Mouse (Mus musculus): ENCODE measurements around the gene Prune2. TPM values are rescaled to one million over a fixed set of nuclear protein-coding genes. Genes with fewer than 3 reads are reported as not detected.
A peak's percentile ranks its signal among the peaks of the same experiment; 100 is the strongest.

Prune2 gene
- polyA plus RNA-seq, 1 experiment from 2014 or later: 0.67 TPM

DNA sequence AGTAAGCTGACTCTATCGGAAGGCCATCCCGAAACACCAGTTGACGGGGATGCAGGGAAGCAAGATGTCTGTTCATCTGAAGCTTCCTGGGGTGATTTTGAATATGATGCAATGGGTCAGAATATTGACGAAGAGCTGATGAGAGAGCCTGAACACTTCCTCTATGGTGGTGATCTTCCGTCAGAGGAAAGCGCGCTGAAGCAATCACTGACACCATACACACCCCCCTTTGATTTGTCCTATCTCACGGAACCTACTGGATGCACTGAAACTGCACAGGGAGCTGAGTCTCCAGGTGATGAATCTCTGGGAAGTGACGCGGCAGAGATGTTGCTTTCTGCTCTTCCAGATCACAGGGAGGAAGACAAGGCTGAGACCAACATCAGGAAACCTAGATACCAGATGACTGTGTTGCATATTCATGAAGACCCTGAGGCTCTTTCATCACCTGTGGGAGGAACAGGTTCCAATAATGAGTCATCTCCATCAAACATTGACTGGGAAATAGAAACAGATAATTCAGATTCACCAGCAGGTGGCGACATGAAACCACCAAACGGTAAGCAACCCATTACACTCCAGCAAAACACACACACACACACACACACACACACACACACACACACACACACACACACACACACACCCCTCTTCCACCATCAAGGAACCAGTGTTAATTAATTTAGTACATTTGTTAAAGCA, 168.3 kb downstream of the Prune2 start:
- Histone ChIP-seq H3K9me3 (ENCODE audit: low read length) (no peaks in the 10 kb centered on the region), H3K27ac (ENCODE audit: low read depth) (no peak overlapping the region), H3K4me3 (ENCODE audit: low read depth, low read length) (no peak overlapping the region), H3K4me1 (ENCODE audit: insufficient read depth) (no peaks in the 10 kb centered on the region), H3K4me2 (ENCODE audit: low read depth, low read length) (no peak overlapping the region), H3K9ac (replicated peaks) (no peak overlapping the region), H3K36me3 (replicated peaks; ENCODE audit: insufficient read depth, low read length) (no peaks in the 10 kb centered on the region), H3K27me3 (ENCODE audit: insufficient read depth, low read length) (no peaks in the 10 kb centered on the region)
- 52% methylated on average over 12 of the region's 12 CpGs for WGBS (ENCODE audit: insufficient replicate concordance)
- DNase-seq (peak; percentile 65), ATAC-seq (no peak)
- TF ChIP-seq EP300 (IDR thresholded peaks at IDR 0.05; ENCODE audit: low read depth): no peak
- TF ChIP-seq CTCF (IDR thresholded peaks at IDR 0.05; ENCODE audit: low read depth): peak; percentile 77

DNA sequence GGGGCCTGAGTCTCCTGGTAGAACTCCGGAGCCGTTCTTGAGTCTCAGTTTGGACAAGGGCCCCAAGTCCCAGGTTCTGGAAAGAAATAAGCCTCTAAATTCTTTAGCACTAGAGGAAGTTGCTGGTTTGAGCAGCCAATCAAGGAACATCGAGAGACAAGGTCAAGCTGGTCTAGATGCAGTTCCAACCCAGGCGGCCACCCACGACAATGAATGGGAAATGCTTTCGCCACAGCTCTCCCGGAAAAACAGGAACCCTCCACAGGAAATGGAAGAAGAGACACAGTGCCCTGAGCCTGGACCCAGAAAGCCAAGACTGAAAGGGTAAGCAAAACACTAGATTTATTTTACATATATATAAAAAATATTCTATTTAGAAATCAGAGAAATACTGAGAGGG, 169.5 kb downstream of the Prune2 start:
- 50% methylated on average over 7 of the region's 7 CpGs for WGBS (ENCODE audit: insufficient replicate concordance)
- TF ChIP-seq EP300 (IDR thresholded peaks at IDR 0.05; ENCODE audit: low read depth) (no peak), CTCF (IDR thresholded peaks at IDR 0.05; ENCODE audit: low read depth) (no peak)
- no peak for DNase-seq

DNA sequence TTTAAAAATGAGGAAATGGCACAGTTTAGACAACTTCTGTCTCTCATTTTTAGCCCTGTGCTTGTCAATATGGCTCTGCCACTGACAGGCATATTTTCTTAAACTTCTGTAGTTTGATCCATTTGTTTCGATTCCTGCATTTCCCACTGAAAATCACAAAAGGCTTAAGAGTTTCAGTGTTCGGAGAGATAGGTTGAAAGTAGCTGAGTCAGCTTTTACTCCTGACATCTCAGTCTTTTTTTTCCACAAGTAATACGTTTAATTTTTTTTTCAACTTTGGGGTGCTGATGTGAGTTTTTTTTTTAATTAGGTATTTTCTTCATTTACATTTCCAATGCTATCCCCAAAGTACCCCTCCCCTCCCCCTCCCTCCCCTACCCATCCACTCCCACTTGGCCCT, 174.6 kb downstream of the Prune2 start:
- Histone ChIP-seq H3K4me2 (ENCODE audit: low read depth, low read length) (no peak overlapping the region), H3K9ac (replicated peaks) (no peak overlapping the region), H3K27me3 (ENCODE audit: insufficient read depth, low read length) (no peaks in the 10 kb centered on the region), H3K36me3 (replicated peaks; ENCODE audit: insufficient read depth, low read length) (no peaks in the 10 kb centered on the region), H3K4me3 (ENCODE audit: low read depth, low read length) (no peak overlapping the region), H3K4me1 (ENCODE audit: insufficient read depth) (no peaks in the 10 kb centered on the region), H3K9me3 (ENCODE audit: low read length) (no peaks in the 10 kb centered on the region), H3K27ac (ENCODE audit: low read depth) (no peak overlapping the region)
- DNase-seq (no peak), ATAC-seq (no peak)
- TF ChIP-seq CTCF (IDR thresholded peaks at IDR 0.05; ENCODE audit: low read depth) (no peak), EP300 (IDR thresholded peaks at IDR 0.05; ENCODE audit: low read depth) (no peak)
- 65% methylated on average over 3 of the region's 3 CpGs for WGBS (ENCODE audit: insufficient replicate concordance)

More for the DNA sequence above, 169.5 kb downstream of the Prune2 start:
- H3K36me3 ChIP-seq (replicated peaks; ENCODE audit: insufficient read depth, low read length): no peaks in the 10 kb centered on the region
- no peak overlapping the region for H3K4me3 ChIP-seq (ENCODE audit: low read depth, low read length)
- H3K4me2 ChIP-seq (ENCODE audit: low read depth, low read length): no peak overlapping the region
- ATAC-seq: no peak
- no peaks in the 10 kb centered on the region for H3K9me3 ChIP-seq (ENCODE audit: low read length)
- no peak overlapping the region for H3K9ac ChIP-seq (replicated peaks)
- no peaks in the 10 kb centered on the region for H3K4me1 ChIP-seq (ENCODE audit: insufficient read depth)
- no peak overlapping the region for H3K27ac ChIP-seq (ENCODE audit: low read depth)
- no peaks in the 10 kb centered on the region for H3K27me3 ChIP-seq (ENCODE audit: insufficient read depth, low read length)

DNA sequence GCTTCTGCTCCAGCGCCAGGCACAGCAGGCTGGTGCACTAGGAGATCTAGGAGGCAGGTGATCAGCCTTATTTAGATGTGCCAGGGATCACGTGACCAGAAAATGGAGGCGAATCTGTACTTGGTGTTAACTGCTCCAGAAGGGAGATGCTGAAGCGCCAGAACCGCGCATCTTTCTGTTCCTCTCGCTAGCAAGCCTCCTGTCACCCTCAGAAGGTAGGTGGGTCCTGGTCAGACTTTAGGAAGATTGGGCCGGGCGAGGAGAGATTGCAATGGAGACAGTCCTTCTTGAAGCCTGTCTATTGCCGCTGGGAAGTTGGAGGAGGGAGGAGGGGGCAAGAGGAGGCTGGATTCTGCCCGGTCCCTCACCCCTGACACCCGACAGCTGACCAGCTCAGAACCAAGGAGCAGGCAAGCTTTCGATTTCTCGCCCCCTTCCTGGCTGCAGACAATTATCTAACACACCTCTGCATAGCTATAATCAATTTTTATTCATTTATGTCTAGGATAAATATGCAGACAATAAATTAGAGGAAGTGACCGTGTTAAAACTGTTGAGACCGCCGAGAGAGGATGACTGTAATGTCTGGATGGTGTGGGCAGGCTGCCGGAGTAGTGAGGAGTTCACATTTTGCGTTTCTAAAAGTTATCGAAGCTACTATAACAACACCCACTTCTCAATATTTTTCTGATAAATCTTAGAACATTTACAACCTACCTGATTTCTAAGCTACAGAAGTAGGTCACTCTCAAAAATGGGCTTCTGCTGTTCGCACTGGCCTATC, 181.0 kb downstream of the Prune2 start:
- TF ChIP-seq CTCF (IDR thresholded peaks at IDR 0.05; ENCODE audit: low read depth) (no peak), EP300 (IDR thresholded peaks at IDR 0.05; ENCODE audit: low read depth) (no peak)
- 7% methylated on average over 21 of the region's 21 CpGs for WGBS (ENCODE audit: insufficient replicate concordance)
- Histone ChIP-seq H3K4me1 (ENCODE audit: insufficient read depth) (no peaks in the 10 kb centered on the region; the same call in 1 of the 2 replicates), H3K9ac (replicated peaks) (no peak overlapping the region), H3K4me3 (ENCODE audit: low read depth, low read length) (peak overlapping the region; percentile 36), H3K27me3 (ENCODE audit: insufficient read depth, low read length) (peaks cover 7% of the 10 kb centered on the region; the same call in 1 of the 2 replicates), H3K4me2 (ENCODE audit: low read depth, low read length) (peak overlapping the region; percentile 67), H3K27ac (ENCODE audit: low read depth) (no peak overlapping the region), H3K36me3 (replicated peaks; ENCODE audit: insufficient read depth, low read length) (no peaks in the 10 kb centered on the region), H3K9me3 (ENCODE audit: low read length) (no peaks in the 10 kb centered on the region)
- DNase-seq (no peak), ATAC-seq (no peak)

DNA sequence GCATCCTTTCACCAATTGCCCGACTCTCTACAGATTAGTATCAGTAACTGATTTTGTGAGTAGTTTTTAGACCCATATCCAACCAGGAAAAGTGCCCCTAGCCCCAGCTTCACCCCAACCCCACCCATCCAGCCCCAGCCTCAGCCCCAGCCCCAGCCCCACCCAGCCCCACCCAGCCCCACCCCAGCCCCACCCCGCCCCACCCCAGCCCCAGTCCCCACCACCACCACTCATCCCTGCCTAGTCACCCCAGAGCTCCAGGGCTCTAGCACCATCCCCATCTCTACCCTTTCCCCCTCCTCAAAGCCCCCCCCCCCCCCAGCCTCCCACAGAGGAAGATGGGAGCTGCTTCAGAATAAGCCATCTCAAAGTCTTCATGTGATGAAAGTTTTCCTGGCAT, 181.7 kb downstream of the Prune2 start:
- Histone ChIP-seq H3K27ac (ENCODE audit: low read depth) (no peak overlapping the region), H3K4me1 (ENCODE audit: insufficient read depth) (no peaks in the 10 kb centered on the region; the same call in 1 of the 2 replicates), H3K9me3 (ENCODE audit: low read length) (no peaks in the 10 kb centered on the region), H3K4me3 (ENCODE audit: low read depth, low read length) (no peak overlapping the region), H3K9ac (replicated peaks) (no peak overlapping the region), H3K4me2 (ENCODE audit: low read depth, low read length) (peak overlapping the region; percentile 67), H3K36me3 (replicated peaks; ENCODE audit: insufficient read depth, low read length) (no peaks in the 10 kb centered on the region), H3K27me3 (ENCODE audit: insufficient read depth, low read length) (peaks cover 7% of the 10 kb centered on the region; the same call in 1 of the 2 replicates)
- no peak for DNase-seq
- WGBS (ENCODE audit: insufficient replicate concordance): 28% methylated on average over 1 of the region's 2 CpGs
- TF ChIP-seq CTCF (IDR thresholded peaks at IDR 0.05; ENCODE audit: low read depth) (no peak), EP300 (IDR thresholded peaks at IDR 0.05; ENCODE audit: low read depth) (no peak)
- no peak for ATAC-seq

DNA sequence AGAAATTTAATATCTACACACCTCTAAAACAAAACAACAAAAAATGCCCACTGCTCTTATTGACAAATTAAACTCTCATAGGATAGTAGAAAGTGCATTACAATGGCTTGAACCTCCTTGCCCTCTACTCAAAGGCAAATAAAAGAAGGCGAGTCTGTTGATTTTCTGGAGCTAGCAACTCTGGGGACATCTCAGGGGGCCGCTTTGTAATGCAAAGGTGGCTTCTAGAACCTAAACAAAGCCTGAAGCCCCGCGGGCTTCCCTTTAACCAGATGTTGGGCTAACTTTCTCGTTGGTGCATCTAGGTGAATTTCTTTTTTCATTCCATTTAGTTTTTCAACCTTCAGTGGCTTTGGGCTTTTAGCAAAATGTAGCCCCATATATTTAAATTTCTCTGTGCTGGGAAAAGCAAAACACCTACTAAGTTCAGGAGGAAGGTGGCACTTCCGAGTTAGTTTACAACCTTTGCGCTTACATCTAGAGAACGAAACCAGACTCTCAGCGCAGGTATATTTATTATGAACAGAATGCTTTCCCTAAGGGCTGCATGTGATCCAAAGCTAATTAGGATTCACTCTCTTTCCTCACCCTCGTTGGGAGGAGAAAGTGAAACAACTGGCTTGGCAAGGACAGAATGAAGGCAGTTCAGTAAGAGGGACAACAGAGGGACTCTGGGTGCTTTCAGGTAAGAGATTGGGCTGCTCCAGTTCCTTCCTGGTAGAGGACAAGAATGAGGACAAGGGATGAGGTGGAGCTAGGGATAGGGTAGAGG, 182.4 kb downstream of the Prune2 start:
- Histone ChIP-seq H3K27ac (ENCODE audit: low read depth) (no peak overlapping the region), H3K36me3 (replicated peaks; ENCODE audit: insufficient read depth, low read length) (no peaks in the 10 kb centered on the region), H3K9me3 (ENCODE audit: low read length) (no peaks in the 10 kb centered on the region), H3K9ac (replicated peaks) (no peak overlapping the region), H3K4me1 (ENCODE audit: insufficient read depth) (no peaks in the 10 kb centered on the region; the same call in 1 of the 2 replicates), H3K4me3 (ENCODE audit: low read depth, low read length) (no peak overlapping the region), H3K27me3 (ENCODE audit: insufficient read depth, low read length) (peaks cover 7% of the 10 kb centered on the region; the same call in 1 of the 2 replicates), H3K4me2 (ENCODE audit: low read depth, low read length) (no peak overlapping the region)
- WGBS (ENCODE audit: insufficient replicate concordance): 40% methylated on average over 10 of the region's 10 CpGs
- ATAC-seq (no peak), DNase-seq (no peak)
- no peak for TF ChIP-seq EP300 (IDR thresholded peaks at IDR 0.05; ENCODE audit: low read depth)
- TF ChIP-seq CTCF (IDR thresholded peaks at IDR 0.05; ENCODE audit: low read depth): no peak

All from liver, postnatal 0 days (tissue).